Mouse (Mus musculus) ES-Bruce4 (cell line): ENCODE data around the gene Zfp710.

Source experiments
- CTCF ChIP-seq: IDR thresholded peaks from one replicate; pipeline ENCODE4 v1.8.1; 2011; ENCODE audit warnings: low read depth, low read length
- EP300 ChIP-seq: IDR thresholded peaks from 2 replicates; pipeline ENCODE4 v1.6.1; 2011; ENCODE audit warnings: low read depth, low read length; ENCODE audit not compliant: insufficient read depth
- POLR2A ChIP-seq: IDR thresholded peaks from one replicate; pipeline ENCODE4 v1.8.1; 2011; ENCODE audit warnings: low read length; ENCODE audit not compliant: insufficient read depth

- TF ChIP-seq CTCF (no peak), POLR2A (no peak), EP300 (no peak)
Observed at GRCm38 (mm10) chr7:80004776-80005554, 19.6 kb upstream of the Zfp710 start.
